Mouse (Mus musculus) MEL-GATA-1-ER (cell line): Measurements from ENCODE around the gene Prdm1.
A peak's percentile ranks its signal among the peaks of the same experiment; 100 is the strongest.

Experiments
- DNase-seq: peaks from one replicate; pipeline ENCODE4 v3.0.0-alpha.2; 2012; ENCODE audit warnings: low read depth; ENCODE audit errors: extremely low read depth

Prdm1 gene

GRCm38 (mm10) chr10:44457791-44458533 is 70.3 kb downstream of the Prdm1 start:
- no peak for DNase-seq

GRCm38 (mm10) chr10:44456757-44457595 is 71.3 kb downstream of the Prdm1 start:
- no peak for DNase-seq

GRCm38 (mm10) chr10:44454753-44455152 is 73.5 kb downstream of the Prdm1 start:
- no peak for DNase-seq

GRCm38 (mm10) chr10:44454111-44454510 is 74.2 kb downstream of the Prdm1 start:
- no peak for DNase-seq

- DNase-seq: no peak
Measured at GRCm38 (mm10) chr10:44450835-44451234, 77.5 kb downstream of the Prdm1 start.

- DNase-seq: no peak
Measured at GRCm38 (mm10) chr10:44450108-44450507, 78.2 kb downstream of the Prdm1 start.

- DNase-seq: no peak
Measured at GRCm38 (mm10) chr10:44449666-44450065, 78.6 kb downstream of the Prdm1 start.

GRCm38 (mm10) chr10:44448165-44448564 is 80.1 kb downstream of the Prdm1 start:
- no peak for DNase-seq

- no peak for DNase-seq
Measured at GRCm38 (mm10) chr10:44447406-44448139, 80.7 kb downstream of the Prdm1 start.

- no peak for DNase-seq
Measured at GRCm38 (mm10) chr10:44447001-44447400, 81.3 kb downstream of the Prdm1 start.

- DNase-seq: no peak
Measured at GRCm38 (mm10) chr10:44444415-44444814, 83.9 kb downstream of the Prdm1 start.

GRCm38 (mm10) chr10:44443696-44444095 is 84.6 kb downstream of the Prdm1 start:
- DNase-seq: no peak

- DNase-seq: no peak
Measured at GRCm38 (mm10) chr10:44439732-44440131, 88.6 kb downstream of the Prdm1 start.

GRCm38 (mm10) chr10:44437614-44438013 is 90.7 kb downstream of the Prdm1 start:
- DNase-seq: no peak

GRCm38 (mm10) chr10:44435956-44436355 is 92.3 kb downstream of the Prdm1 start:
- DNase-seq: peak; percentile 23

GRCm38 (mm10) chr10:44434702-44435181 is 93.6 kb downstream of the Prdm1 start:
- DNase-seq: peak; percentile 82

- DNase-seq: no peak
Measured at GRCm38 (mm10) chr10:44432235-44432634, 96.1 kb downstream of the Prdm1 start.

GRCm38 (mm10) chr10:44431689-44432088 is 96.6 kb downstream of the Prdm1 start:
- DNase-seq: no peak

- no peak for DNase-seq
Measured at GRCm38 (mm10) chr10:44429177-44429888, 99.0 kb downstream of the Prdm1 start.

GRCm38 (mm10) chr10:44427891-44428361 is 100.4 kb downstream of the Prdm1 start:
- no peak for DNase-seq

GRCm38 (mm10) chr10:44427426-44427825 is 100.9 kb downstream of the Prdm1 start:
- no peak for DNase-seq
